Mouse (Mus musculus): ENCODE data around the gene Wnt5b. TPM values are rescaled to one million over a fixed set of nuclear protein-coding genes. Genes with fewer than 3 reads are reported as not detected.

Gene Wnt5b
- total and polyA plus RNA-seq, 2 experiments from 2014 or later, result 3.6 to 4.7 TPM

- DNase-seq (ENCODE audit: low spot score), result no peak
- no peak overlapping the region for H3K4me3 ChIP-seq (ENCODE audit: low read length)
- WGBS, result 88% methylated on average over 10 of the region's 10 CpGs
- no peaks in the 10 kb centered on the region for H3K36me3 ChIP-seq (ENCODE audit: insufficient read depth, low read length)
- no peak overlapping the region for H3K9ac ChIP-seq (replicated peaks; ENCODE audit: low read length)
- H3K9me3 ChIP-seq (ENCODE audit: low read length), result no peaks in the 10 kb centered on the region
- H3K4me1 ChIP-seq (ENCODE audit: insufficient read depth, low read length), result no peaks in the 10 kb centered on the region
- no peaks in the 10 kb centered on the region for H3K27me3 ChIP-seq (ENCODE audit: insufficient read depth, low read length)
- no peak overlapping the region for H3K27ac ChIP-seq
- TF ChIP-seq CTCF (IDR thresholded peaks at IDR 0.05; ENCODE audit: low read depth), result no peak
- no peak for ATAC-seq
- no peak overlapping the region for H3K4me2 ChIP-seq (ENCODE audit: low read depth, low read length)
Measured at GRCm38 (mm10) chr6:119562558-119562957, 18.4 kb upstream of the Wnt5b start.

- ATAC-seq, result no peak
- Histone ChIP-seq H3K36me3 (ENCODE audit: insufficient read depth, low read length) (no peaks in the 10 kb centered on the region), H3K4me1 (ENCODE audit: insufficient read depth, low read length) (no peaks in the 10 kb centered on the region), H3K9ac (replicated peaks; ENCODE audit: low read length) (no peak overlapping the region), H3K4me2 (ENCODE audit: low read depth, low read length) (no peak overlapping the region), H3K4me3 (ENCODE audit: low read length) (no peak overlapping the region), H3K27ac (no peak overlapping the region), H3K27me3 (ENCODE audit: insufficient read depth, low read length) (no peaks in the 10 kb centered on the region), H3K9me3 (ENCODE audit: low read length) (no peaks in the 10 kb centered on the region)
- no peak for DNase-seq (ENCODE audit: low spot score)
- TF ChIP-seq CTCF (IDR thresholded peaks at IDR 0.05; ENCODE audit: low read depth), result no peak
- 79% methylated on average over 7 of the region's 7 CpGs for WGBS
Measured at GRCm38 (mm10) chr6:119558855-119559254, 14.7 kb upstream of the Wnt5b start.

GRCm38 (mm10) chr6:119554439-119554838 lies 10.3 kb upstream of the Wnt5b start:
- no peak for ATAC-seq
- Histone ChIP-seq H3K36me3 (ENCODE audit: insufficient read depth, low read length) (no peaks in the 10 kb centered on the region), H3K4me3 (ENCODE audit: low read length) (no peak overlapping the region), H3K27ac (no peak overlapping the region), H3K4me1 (ENCODE audit: insufficient read depth, low read length) (no peaks in the 10 kb centered on the region), H3K27me3 (ENCODE audit: insufficient read depth, low read length) (no peaks in the 10 kb centered on the region), H3K4me2 (ENCODE audit: low read depth, low read length) (no peak overlapping the region), H3K9me3 (ENCODE audit: low read length) (no peaks in the 10 kb centered on the region), H3K9ac (replicated peaks; ENCODE audit: low read length) (no peak overlapping the region)
- peak; percentile 34 for TF ChIP-seq CTCF (IDR thresholded peaks at IDR 0.05; ENCODE audit: low read depth)
- 68% methylated on average over 8 of the region's 8 CpGs for WGBS
- no peak for DNase-seq (ENCODE audit: low spot score)

DNA sequence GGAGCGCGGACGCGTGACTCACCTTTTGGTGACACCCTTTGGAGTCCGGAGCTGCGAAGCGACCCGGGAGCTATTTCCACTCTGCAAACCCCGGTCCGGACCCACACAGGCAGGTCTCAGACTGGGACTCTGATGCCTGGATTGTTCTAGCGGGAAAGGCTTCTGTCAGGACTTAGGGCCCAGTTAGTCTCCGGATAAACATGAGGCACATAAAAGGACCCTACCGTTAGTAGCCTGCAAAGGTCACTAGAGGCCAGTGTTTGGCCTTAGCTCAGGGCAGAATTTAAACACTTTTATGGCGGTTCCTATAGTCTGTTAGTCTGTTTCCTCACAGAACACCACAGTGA lies 344 bp upstream of the Wnt5b start:
- under 1% methylated on average over 14 of the region's 14 CpGs for WGBS
- peak overlapping the region; percentile 81 for H3K4me2 ChIP-seq (ENCODE audit: low read depth, low read length)
- TF ChIP-seq CTCF (IDR thresholded peaks at IDR 0.05; ENCODE audit: low read depth), result peak; percentile 45
- H3K4me3 ChIP-seq (ENCODE audit: low read length), result peak overlapping the region; percentile 65
- no peaks in the 10 kb centered on the region for H3K9me3 ChIP-seq (ENCODE audit: low read length)
- peak overlapping the region; percentile 65 for H3K9ac ChIP-seq (replicated peaks; ENCODE audit: low read length)
- no peaks in the 10 kb centered on the region for H3K36me3 ChIP-seq (ENCODE audit: insufficient read depth, low read length)
- peaks cover 13% of the 10 kb centered on the region for H3K27me3 ChIP-seq (ENCODE audit: insufficient read depth, low read length)
- DNase-seq (ENCODE audit: low spot score) (peak; percentile 32), ATAC-seq (peak; percentile 52)
- H3K27ac ChIP-seq, result no peak overlapping the region
- 0 out of 2 replicates have a peak, but pooled peaks cover 3% of the 10 kb centered on the region for H3K4me1 ChIP-seq (ENCODE audit: insufficient read depth, low read length)

- no peak overlapping the region for H3K27ac ChIP-seq
- 0 out of 2 replicates have a peak, but pooled peaks cover 3% of the 10 kb centered on the region for H3K4me1 ChIP-seq (ENCODE audit: insufficient read depth, low read length)
- WGBS, result 2% methylated on average over 30 of the region's 30 CpGs
- DNase-seq (ENCODE audit: low spot score) (peak; percentile 12), ATAC-seq (peak; percentile 19; the same call in 1 of the 2 replicates)
- peak overlapping the region; percentile 65 for H3K9ac ChIP-seq (replicated peaks; ENCODE audit: low read length)
- H3K9me3 ChIP-seq (ENCODE audit: low read length), result no peaks in the 10 kb centered on the region
- peak overlapping the region; percentile 65 for H3K4me3 ChIP-seq (ENCODE audit: low read length)
- TF ChIP-seq CTCF (IDR thresholded peaks at IDR 0.05; ENCODE audit: low read depth), result no peak; the same call in 1 of the 2 replicates
- peak overlapping the region; percentile 81 for H3K4me2 ChIP-seq (ENCODE audit: low read depth, low read length)
- H3K27me3 ChIP-seq (ENCODE audit: insufficient read depth, low read length), result peaks cover 13% of the 10 kb centered on the region
- no peaks in the 10 kb centered on the region for H3K36me3 ChIP-seq (ENCODE audit: insufficient read depth, low read length)
Measured at GRCm38 (mm10) chr6:119543456-119543802, 718 bp downstream of the Wnt5b start.

DNA sequence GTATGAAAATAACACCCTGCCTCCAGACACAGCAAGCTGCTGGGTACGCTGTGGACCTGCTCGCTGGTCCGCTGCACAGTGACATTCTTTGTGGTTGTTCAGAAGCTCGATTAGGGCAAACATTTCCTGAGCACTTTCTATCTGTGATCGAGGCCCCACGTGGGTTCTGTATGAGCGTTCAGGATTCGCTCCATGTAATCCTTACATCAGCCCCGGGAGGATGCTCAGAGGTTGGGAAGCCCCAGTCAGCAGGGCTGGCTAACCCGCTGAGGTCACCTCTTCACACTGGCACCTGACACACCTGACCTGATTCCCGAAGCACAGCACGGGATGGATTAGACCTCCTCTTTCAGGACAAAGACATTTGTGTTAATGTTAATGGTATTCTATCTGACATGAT lies 8.3 kb downstream of the Wnt5b start:
- ATAC-seq, result no peak
- no peak for DNase-seq (ENCODE audit: low spot score)
- no peak for TF ChIP-seq CTCF (IDR thresholded peaks at IDR 0.05; ENCODE audit: low read depth)
- Histone ChIP-seq H3K4me1 (ENCODE audit: insufficient read depth, low read length) (no peaks in the 10 kb centered on the region), H3K27me3 (ENCODE audit: insufficient read depth, low read length) (no peaks in the 10 kb centered on the region), H3K9me3 (ENCODE audit: low read length) (no peaks in the 10 kb centered on the region), H3K4me2 (ENCODE audit: low read depth, low read length) (no peak overlapping the region), H3K4me3 (ENCODE audit: low read length) (no peak overlapping the region), H3K27ac (no peak overlapping the region), H3K9ac (replicated peaks; ENCODE audit: low read length) (no peak overlapping the region), H3K36me3 (ENCODE audit: insufficient read depth, low read length) (no peaks in the 10 kb centered on the region)
- 75% methylated on average over 12 of the region's 12 CpGs for WGBS

DNA sequence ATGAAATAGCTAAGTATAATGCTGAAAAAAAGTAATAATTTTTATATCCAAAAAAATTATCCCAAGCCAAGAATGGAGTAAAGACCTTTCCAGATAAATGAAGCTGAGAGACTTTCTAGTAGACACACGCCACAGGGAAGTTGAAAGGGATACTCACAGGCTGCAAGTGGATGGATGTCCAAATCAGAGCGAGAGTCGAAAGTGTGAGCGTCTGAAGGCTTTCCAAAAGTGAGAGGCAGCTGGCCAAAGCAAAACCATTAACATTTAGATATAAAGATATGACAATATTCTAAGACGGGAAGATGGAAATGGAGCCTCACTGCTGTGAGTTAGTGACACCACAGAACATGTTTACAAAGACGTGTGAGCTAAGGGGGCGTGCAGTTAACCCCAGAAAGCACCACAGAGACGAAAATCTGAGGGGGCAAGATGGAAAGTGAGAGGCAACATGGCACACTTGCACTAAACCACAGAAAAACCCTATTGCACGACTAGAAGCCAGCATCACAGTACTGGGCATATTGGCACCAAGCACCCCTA lies 10.9 kb downstream of the Wnt5b start:
- Histone ChIP-seq H3K36me3 (ENCODE audit: insufficient read depth, low read length) (no peaks in the 10 kb centered on the region), H3K4me1 (ENCODE audit: insufficient read depth, low read length) (no peaks in the 10 kb centered on the region), H3K4me2 (ENCODE audit: low read depth, low read length) (no peak overlapping the region), H3K9ac (replicated peaks; ENCODE audit: low read length) (no peak overlapping the region), H3K4me3 (ENCODE audit: low read length) (no peak overlapping the region), H3K27ac (no peak overlapping the region), H3K9me3 (ENCODE audit: low read length) (no peaks in the 10 kb centered on the region), H3K27me3 (ENCODE audit: insufficient read depth, low read length) (no peaks in the 10 kb centered on the region)
- ATAC-seq (no peak), DNase-seq (ENCODE audit: low spot score) (no peak)
- 79% methylated on average over 9 of the region's 9 CpGs for WGBS
- TF ChIP-seq CTCF (IDR thresholded peaks at IDR 0.05; ENCODE audit: low read depth), result no peak

Measured in hindbrain, postnatal 0 days (tissue).